Mouse (Mus musculus) kidney, adult 2 months (tissue): ENCODE results near the gene Msh3. TPM values are rescaled to one million over a fixed set of nuclear protein-coding genes. Genes with fewer than 3 reads are reported as not detected.

Source experiments
- DNase-seq: peaks from one replicate; pipeline ENCODE4 v3.0.0; 2021
- H3K27ac ChIP-seq: fragments of 200-500 bp; 2 replicates; pipeline ENCODE4 v1.5.1; 2012; ENCODE audit warnings: low read depth, low read length, control low read depth, inconsistent platforms; ENCODE audit not compliant: insufficient read depth
- H3K27me3 ChIP-seq: fragments of 200-500 bp; replicated peaks from 2 replicates; pipeline ENCODE4 v1.6.1; 2012; ENCODE audit warnings: mild to moderate bottlenecking, moderate library complexity, low read length, inconsistent platforms; ENCODE audit not compliant: control insufficient read depth, insufficient read depth
- H3K36me3 ChIP-seq: fragments of 200-500 bp; 2 replicates; pipeline ENCODE4 v1.6.1; 2012; ENCODE audit warnings: mild to moderate bottlenecking, moderate library complexity, low read length, inconsistent platforms; ENCODE audit not compliant: control insufficient read depth, insufficient read depth
- H3K4me1 ChIP-seq: fragments of 200-500 bp; 2 replicates; pipeline ENCODE4 v1.6.1; 2011; ENCODE audit warnings: low read length; ENCODE audit not compliant: control insufficient read depth, insufficient read depth
- H3K4me3 ChIP-seq: fragments of 200-500 bp; 2 replicates; pipeline ENCODE4 v1.5.1; 2011; ENCODE audit warnings: mild to moderate bottlenecking, low read depth, low read length, control low read depth; ENCODE audit not compliant: insufficient read depth
- CTCF ChIP-seq: fragments of 200-500 bp; conservative IDR thresholded peaks from 2 replicates; pipeline ENCODE4 v1.5.1; 2011; ENCODE audit warnings: low read depth, mild to moderate bottlenecking, control low read depth, low read length, moderate library complexity, mixed read lengths; ENCODE audit not compliant: insufficient read depth, insufficient read length
- POLR2A ChIP-seq: fragments of 200-500 bp; IDR thresholded peaks from one replicate; pipeline ENCODE4 v1.6.1; 2011; ENCODE audit warnings: low read depth, low read length, control low read depth
- WGBS: fragments of 180-500 bp; shearing (Covaris S2); methylation state at CpG from one replicate; pipeline ENCODE4 v1.1.7; 2018; 5-methylcytosine and 5-hydroxymethylcytosine counted together
- polyA plus RNA-seq: library from polyadenylated mRNA; depleted of rRNA; stranded (reverse); fragments of >200 nt; gene quantifications from 2 replicates; pipeline ENCODE4 v1.2.3, GENCODE M21; 2012

The Msh3 gene
- polyA plus RNA-seq, 1 experiment, result 6.6 TPM

- TF ChIP-seq POLR2A (no peak), CTCF (no peak)
- Histone ChIP-seq H3K36me3 (no peaks in the 10 kb centered on the region), H3K4me1 (no peaks in the 10 kb centered on the region), H3K27me3 (no peaks in the 10 kb centered on the region), H3K4me3 (no peak overlapping the region), H3K27ac (no peak overlapping the region)
- DNase-seq, result no peak
- 86% methylated on average over 2 of the region's 2 CpGs for WGBS
Measured at GRCm38 (mm10) chr13:92328000-92328399, 26.8 kb downstream of the Msh3 start.

- Histone ChIP-seq H3K4me1 (no peaks in the 10 kb centered on the region), H3K36me3 (no peaks in the 10 kb centered on the region), H3K27me3 (no peaks in the 10 kb centered on the region), H3K4me3 (no peak overlapping the region), H3K27ac (no peak overlapping the region)
- TF ChIP-seq CTCF (no peak), POLR2A (no peak)
- no peak for DNase-seq
- WGBS, result 51% methylated on average over 5 of the region's 5 CpGs
Measured at GRCm38 (mm10) chr13:92326030-92326429, 28.8 kb downstream of the Msh3 start.

- WGBS, result 83% methylated on average over 5 of the region's 5 CpGs
- Histone ChIP-seq H3K4me3 (no peak overlapping the region), H3K27ac (no peak overlapping the region), H3K27me3 (no peaks in the 10 kb centered on the region), H3K4me1 (no peaks in the 10 kb centered on the region), H3K36me3 (no peaks in the 10 kb centered on the region)
- TF ChIP-seq CTCF (no peak), POLR2A (no peak)
- DNase-seq, result no peak
Measured at GRCm38 (mm10) chr13:92320770-92321169, 34.0 kb downstream of the Msh3 start.

- DNase-seq, result no peak
- H3K27me3 ChIP-seq, result no peaks in the 10 kb centered on the region
Measured at GRCm38 (mm10) chr13:92314613-92315012, 40.2 kb downstream of the Msh3 start.

GRCm38 (mm10) chr13:92305680-92306079, 49.1 kb downstream of the Msh3 start, which contains the start of gene Gm20379:
Gm20379 (plus strand) TSS chr13:92305980.
- DNase-seq, result no peak
- H3K27ac ChIP-seq, result no peak within 1 kb of the TSS
- TF ChIP-seq CTCF, result no peak
- TF ChIP-seq POLR2A, result no peak
- H3K4me3 ChIP-seq, result no peak within 1 kb of the TSS
- 99% methylated on average over 11 of the region's 11 CpGs for WGBS
- H3K27me3 ChIP-seq, result no peaks in the 10 kb centered on the region
- 0 out of 2 replicates have a peak, but pooled peaks cover 3% of the 10 kb centered on the region for H3K36me3 ChIP-seq
- peaks cover 11% of the 10 kb centered on the region; the same call in 1 of the 2 replicates for H3K4me1 ChIP-seq

More at GRCm38 (mm10) chr13:92314613-92315012, 40.2 kb downstream of the Msh3 start:
- no peaks in the 10 kb centered on the region; the same call in 1 of the 2 replicates for H3K36me3 ChIP-seq
- no peak overlapping the region for H3K27ac ChIP-seq
- WGBS, result 93% methylated on average over 5 of the region's 5 CpGs
- H3K4me1 ChIP-seq, result no peaks in the 10 kb centered on the region
- no peak overlapping the region for H3K4me3 ChIP-seq
- no peak for TF ChIP-seq POLR2A
- TF ChIP-seq CTCF, result no peak

- 97% methylated on average over 5 of the region's 5 CpGs for WGBS
- TF ChIP-seq POLR2A (no peak), CTCF (no peak)
- Histone ChIP-seq H3K4me1 (peaks cover 11% of the 10 kb centered on the region; the same call in 1 of the 2 replicates), H3K27ac (no peak overlapping the region), H3K27me3 (no peaks in the 10 kb centered on the region), H3K4me3 (no peak overlapping the region), H3K36me3 (0 out of 2 replicates have a peak, but pooled peaks cover 2% of the 10 kb centered on the region)
- no peak for DNase-seq
Measured at GRCm38 (mm10) chr13:92304291-92304690, 50.5 kb downstream of the Msh3 start.

- 62% methylated on average over 8 of the region's 8 CpGs for WGBS
- no peak for TF ChIP-seq CTCF
- TF ChIP-seq POLR2A, result no peak
- DNase-seq, result no peak
Measured at GRCm38 (mm10) chr13:92303062-92303948, 51.5 kb downstream of the Msh3 start.

More at GRCm38 (mm10) chr13:92303062-92303948, 51.5 kb downstream of the Msh3 start:
- H3K4me1 ChIP-seq, result peaks cover 11% of the 10 kb centered on the region; the same call in 1 of the 2 replicates
- H3K4me3 ChIP-seq, result no peak overlapping the region
- no peaks in the 10 kb centered on the region for H3K27me3 ChIP-seq
- H3K36me3 ChIP-seq, result no peaks in the 10 kb centered on the region
- H3K27ac ChIP-seq, result no peak overlapping the region
